Mouse (Mus musculus) mammary gland, adult 2 months (tissue): ENCODE data around the gene Mptx2. TPM values are rescaled to one million over a fixed set of nuclear protein-coding genes. Genes with fewer than 3 reads are reported as not detected.

ENCODE experiments used
- polyA plus RNA-seq: library from polyadenylated mRNA; depleted of rRNA; stranded (reverse); fragments of >200 nt; gene quantifications from 2 replicates; pipeline ENCODE4 v1.2.3, GENCODE M21; 2012; ENCODE audit warnings: low replicate concordance; rRNA removed

Gene Mptx2
- polyA plus RNA-seq: not detected in 2 replicates

DNA sequence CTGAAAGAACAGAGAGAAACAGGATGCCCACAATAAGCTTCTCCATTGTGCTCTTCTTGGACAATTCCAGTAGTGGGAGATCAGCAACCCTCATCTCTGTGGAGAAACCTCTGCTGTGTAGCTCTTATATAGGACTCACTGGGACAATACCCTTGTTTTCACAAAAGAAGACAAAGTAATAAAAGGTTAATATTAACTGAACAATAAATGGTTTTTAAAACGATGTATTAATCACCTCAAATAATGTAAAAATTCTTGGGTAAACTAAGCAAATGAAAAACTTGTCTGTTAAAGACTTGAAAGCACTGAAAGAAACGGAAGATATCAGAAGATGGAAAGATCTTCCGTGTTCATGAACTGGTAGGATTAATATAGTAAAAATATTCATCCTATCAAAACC is at the start of gene Mptx2:
Mptx2 (minus strand) TSS at position 101 of the 400 bp plus-strand sequence.

DNA sequence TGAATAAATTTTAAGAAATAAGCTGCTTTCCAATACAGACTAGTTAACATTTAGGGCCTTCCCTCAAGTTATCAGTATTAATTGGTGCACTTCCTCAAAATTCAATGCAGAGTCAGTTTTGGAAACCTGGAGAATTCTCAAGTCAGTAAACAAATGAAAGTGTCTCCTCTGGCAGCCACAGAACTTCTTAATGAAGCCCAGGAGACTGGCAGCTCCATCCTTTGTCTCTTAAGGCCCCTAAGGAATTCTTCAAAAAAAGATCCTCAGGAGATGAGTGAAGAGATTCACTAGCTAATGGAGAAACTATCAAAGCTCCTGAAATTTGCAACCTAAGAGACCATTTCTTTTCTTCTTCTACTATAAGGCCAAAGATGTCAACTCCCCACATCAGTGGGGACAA is 11.9 kb downstream of the Mptx2 start, which contains the start of gene Olfr418:
Olfr418 (plus strand) TSS at position 301 of the 400 bp plus-strand sequence.

DNA sequence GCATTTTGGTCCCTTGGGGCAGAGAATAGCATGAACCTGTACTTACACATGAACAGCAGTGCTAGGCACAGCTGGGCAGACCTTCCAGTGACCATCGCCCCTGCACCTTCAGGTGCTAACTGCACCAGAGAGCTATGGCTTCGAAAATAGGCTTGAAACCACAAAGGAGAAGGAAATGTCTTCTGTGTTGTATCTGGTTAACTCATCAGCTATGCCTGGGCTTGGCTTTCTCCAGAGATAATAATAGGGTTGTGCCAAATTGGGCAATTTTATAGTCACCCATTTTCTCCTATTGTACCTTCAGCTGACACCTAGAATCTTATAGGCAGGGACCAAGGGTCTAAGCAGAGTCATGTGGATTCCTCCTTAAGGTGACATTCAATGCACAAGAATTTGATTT is 50.5 kb downstream of the Mptx2 start, which contains the start of gene Fcer1a:
Fcer1a (minus strand) TSS at position 134 of the 400 bp plus-strand sequence.

Other genes with a start within 250 kb of the Mptx2 start
- gene Olfr1408, start 140.4 kb downstream of the Mptx2 start, polyA plus RNA-seq: not detected in 2 replicates
- not detected in 2 replicates for gene Olfr1406, start 87.1 kb downstream of the Mptx2 start, polyA plus RNA-seq
- gene Olfr218, start 80.0 kb downstream of the Mptx2 start, polyA plus RNA-seq: not detected in 2 replicates
- gene Olfr1404, start 65.4 kb downstream of the Mptx2 start, polyA plus RNA-seq: not detected in 2 replicates
- gene Fcer1a, start 50.6 kb downstream of the Mptx2 start, polyA plus RNA-seq: 0.13 and 0.52 TPM in 2 replicates
- not detected in 2 replicates for gene Olfr418, start 11.8 kb downstream of the Mptx2 start, polyA plus RNA-seq
- gene Ackr1, start 56.0 kb upstream of the Mptx2 start, polyA plus RNA-seq: 47.1 and 65.2 TPM in 2 replicates
- gene Aim2, start 73.1 kb upstream of the Mptx2 start, polyA plus RNA-seq: 3.5 and 6.0 TPM in 2 replicates
- 30.5 and 66.3 TPM in 2 replicates for gene Cadm3, start 89.9 kb upstream of the Mptx2 start, polyA plus RNA-seq
- 17.6 and 18.4 TPM in 2 replicates for gene Ifi206, start 213.3 kb upstream of the Mptx2 start, polyA plus RNA-seq